Mouse (Mus musculus) myocyte (in vitro differentiated cells): Measurements from ENCODE around the gene Obp2b.

ENCODE experiments used
- E2F4 ChIP-seq: IDR thresholded peaks from one replicate; pipeline ENCODE4 v1.6.1; 2011; ENCODE audit warnings: mild to moderate bottlenecking, control low read depth, moderate library complexity; ENCODE audit not compliant: insufficient read depth
- POLR2A ChIP-seq: IDR thresholded peaks from one replicate; pipeline ENCODE4 v1.6.1; 2011; ENCODE audit warnings: low read depth, mild to moderate bottlenecking, control low read depth, moderate library complexity; ENCODE audit not compliant: insufficient read length

DNA sequence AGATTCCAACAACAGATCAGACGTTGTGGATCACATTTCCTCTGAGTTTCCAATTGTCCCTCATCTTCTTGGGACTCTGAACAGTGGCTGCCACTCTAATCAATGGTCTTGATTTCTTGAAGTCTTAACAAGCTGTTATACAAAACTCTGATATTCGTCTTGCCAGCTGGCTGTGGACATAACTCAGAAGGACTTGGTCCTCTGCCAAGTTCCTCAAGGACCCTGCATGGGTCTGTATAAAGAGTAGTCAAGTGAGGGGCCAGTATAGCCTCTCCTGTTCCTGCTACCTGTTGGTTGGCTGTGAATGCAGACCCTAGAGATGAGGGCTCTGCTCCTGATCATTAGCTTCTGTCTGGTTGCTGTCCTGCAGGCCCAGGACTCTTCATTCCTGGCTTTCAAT lies 28.5 kb downstream of the Obp2b start, which contains the start of gene Lcn3:
- no peak for TF ChIP-seq POLR2A
- TF ChIP-seq E2F4, result no peak
